Mouse (Mus musculus) bone marrow, adult 2 months (tissue): ENCODE results near the gene Vamp8. TPM values are rescaled to one million over a fixed set of nuclear protein-coding genes. Genes with fewer than 3 reads are reported as not detected.
A peak's percentile ranks its signal among the peaks of the same experiment; 100 is the strongest.

Source experiments
- H3K27ac ChIP-seq: fragments of 200-500 bp; 2 replicates; pipeline ENCODE4 v1.5.1; 2012; ENCODE audit warnings: low read depth, mild to moderate bottlenecking, control low read depth, inconsistent platforms, low read length; ENCODE audit not compliant: control insufficient read depth, poor library complexity, insufficient read depth
- H3K4me1 ChIP-seq: fragments of 200-500 bp; 2 replicates; pipeline ENCODE4 v1.6.1; 2011; ENCODE audit warnings: low read length; ENCODE audit not compliant: control insufficient read depth, insufficient read depth
- H3K4me3 ChIP-seq: fragments of 200-500 bp; replicated peaks from 2 replicates; pipeline ENCODE3; 2011; ENCODE audit warnings: mild to moderate bottlenecking, low read depth, low read length, control low read depth; ENCODE audit not compliant: control insufficient read depth
- CTCF ChIP-seq: fragments of 200-500 bp; IDR thresholded peaks from 2 replicates; pipeline ENCODE4 v1.5.1; 2011; ENCODE audit warnings: low read length, control low read depth; ENCODE audit not compliant: control insufficient read depth, insufficient read depth
- POLR2A ChIP-seq: fragments of 200-500 bp; IDR thresholded peaks from 2 replicates; pipeline ENCODE4 v1.6.1; 2011; ENCODE audit warnings: low read depth, mild to moderate bottlenecking, control low read depth, low read length, borderline replicate concordance; ENCODE audit not compliant: control insufficient read depth
- WGBS: fragments of 180-500 bp; shearing (Covaris S2); methylation state at CpG from one replicate; pipeline ENCODE4 v1.1.7; 2018; 5-methylcytosine and 5-hydroxymethylcytosine counted together
- polyA plus RNA-seq: library from polyadenylated mRNA; stranded (reverse); fragments of >200 nt; gene quantifications from 2 replicates; pipeline ENCODE4 v1.2.4, GENCODE M21; 2011; ENCODE audit warnings: low replicate concordance; ENCODE audit not compliant: missing spikeins, insufficient read depth, insufficient read length

Gene Vamp8
- 483 and 542 TPM in 2 replicates for polyA plus RNA-seq

DNA sequence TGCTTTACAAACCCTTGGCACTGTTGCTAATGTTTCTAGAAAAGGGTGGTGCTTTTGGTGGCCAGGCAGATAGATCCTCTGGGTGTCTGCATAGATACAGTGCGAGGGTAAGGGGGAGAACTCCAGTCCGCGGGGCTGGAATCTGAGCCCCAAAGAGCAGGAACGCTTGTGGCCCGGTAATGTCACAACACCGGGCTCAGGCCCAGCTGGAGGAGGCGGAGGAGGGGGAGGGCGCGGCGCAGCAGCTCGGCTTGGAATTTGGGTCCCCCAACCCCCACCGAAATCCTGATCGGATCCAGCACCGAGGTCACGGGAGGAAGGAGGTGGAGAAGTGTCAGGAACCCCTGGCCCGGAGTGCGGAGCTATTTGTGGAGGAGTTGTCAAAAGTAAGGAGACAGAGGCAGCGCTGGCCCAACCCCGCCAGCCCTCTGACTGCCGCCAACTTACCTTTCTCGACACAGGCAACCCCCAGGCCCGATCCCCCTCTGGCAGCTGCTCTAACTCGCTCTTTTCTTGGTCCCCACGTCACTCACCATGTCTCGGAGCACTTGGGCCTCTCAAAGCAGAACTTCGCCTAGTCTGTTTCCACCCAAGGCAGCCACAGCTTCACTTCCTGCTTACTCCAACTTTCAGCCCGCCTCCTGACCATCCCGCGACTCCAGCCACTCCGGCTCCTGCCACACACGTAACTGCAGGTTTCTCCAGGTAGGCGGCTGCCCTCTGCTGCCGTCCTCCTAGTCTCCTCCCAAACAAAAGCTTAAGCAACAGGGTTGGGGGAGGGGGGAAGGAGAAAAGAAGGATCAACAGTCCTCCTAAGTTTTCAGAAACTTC is at the start of gene Vamp8:
TSS of gene Vamp8 (minus strand) at position 763 of the 831 bp plus-strand sequence.
- WGBS: under 1% methylated on average over 33 of the region's 33 CpGs
- H3K4me3 ChIP-seq: peak within 1 kb of the TSS; percentile 93
- H3K27ac ChIP-seq: peak within 1 kb of the TSS; percentile 99
- peaks cover 6% of the 10 kb centered on the region for H3K4me1 ChIP-seq
- TF ChIP-seq CTCF (peak; percentile 17; the same call in 1 of the 2 replicates), POLR2A (peak; percentile 81)

- under 1% methylated on average over 74 of the region's 77 CpGs for WGBS
- Histone ChIP-seq H3K4me1 (peaks cover 4% of the 10 kb centered on the region), H3K27ac (peak within 1 kb of the TSS; percentile 98), H3K4me3 (peak within 1 kb of the TSS; percentile 99)
- TF ChIP-seq CTCF (peak; percentile 60), POLR2A (peak; percentile 98)
These were observed 49.1 kb upstream of the Vamp8 start, which contains the start of gene Mat2a for GRCm38 (mm10) chr6:72439355-72440185. Gene Mat2a (minus strand): TSS chr6:72439558.

- H3K27ac ChIP-seq: peak overlapping the region; percentile 98
- under 1% methylated on average over 54 of the region's 57 CpGs for WGBS
- H3K4me1 ChIP-seq: peaks cover 4% of the 10 kb centered on the region
- peak overlapping the region; percentile 97 for H3K4me3 ChIP-seq
- TF ChIP-seq POLR2A: no peak
- TF ChIP-seq CTCF: no peak
These were observed 48.4 kb upstream of the Vamp8 start for GRCm38 (mm10) chr6:72438862-72439354.

DNA sequence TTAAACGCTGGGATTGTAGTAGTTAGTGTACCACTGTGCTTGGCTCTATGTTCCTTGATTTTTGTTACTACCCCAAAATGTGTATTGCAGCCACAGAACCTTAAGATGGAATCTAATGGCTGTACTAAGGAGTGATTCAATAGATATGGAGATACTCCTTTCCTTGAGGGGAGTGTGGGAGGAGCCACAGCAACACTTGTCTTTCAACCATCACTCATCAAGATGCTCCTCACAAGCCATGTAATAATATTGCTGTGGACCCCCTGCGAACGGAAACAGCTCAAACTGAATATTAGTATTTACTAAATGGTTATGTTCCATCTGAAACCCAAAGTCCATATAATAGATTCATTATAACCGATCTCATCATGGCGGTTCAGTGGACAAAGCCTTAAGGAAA is 47.7 kb upstream of the Vamp8 start:
- TF ChIP-seq CTCF: no peak
- no peak for TF ChIP-seq POLR2A
- 1% methylated on average over 5 of the region's 5 CpGs for WGBS
- H3K4me3 ChIP-seq: peak overlapping the region; percentile 97
- H3K27ac ChIP-seq: no peak overlapping the region
- peaks cover 4% of the 10 kb centered on the region for H3K4me1 ChIP-seq

DNA sequence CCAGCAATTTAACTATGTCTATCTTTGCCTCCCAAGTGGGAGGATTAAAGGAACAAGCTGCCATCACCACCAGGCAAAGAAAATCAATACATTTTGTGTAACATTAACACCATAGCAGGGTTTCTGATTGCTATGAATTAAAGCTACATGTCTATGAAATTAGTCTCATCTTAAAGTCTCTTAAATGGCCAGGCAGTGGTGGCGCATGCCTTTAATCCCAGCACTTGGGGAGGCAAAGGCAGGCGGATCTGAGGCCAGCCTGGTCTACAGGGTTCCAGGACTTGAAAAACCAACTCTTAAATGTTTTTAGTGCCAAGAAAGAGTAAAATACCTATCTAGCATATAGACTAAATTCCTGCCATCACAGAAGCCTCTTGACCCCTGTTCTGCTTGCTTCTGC is 41.6 kb upstream of the Vamp8 start:
- no peak overlapping the region for H3K4me3 ChIP-seq
- H3K4me1 ChIP-seq: no peaks in the 10 kb centered on the region
- TF ChIP-seq CTCF (no peak), POLR2A (no peak)
- no peak overlapping the region for H3K27ac ChIP-seq
- 82% methylated on average over 2 of the region's 2 CpGs for WGBS

DNA sequence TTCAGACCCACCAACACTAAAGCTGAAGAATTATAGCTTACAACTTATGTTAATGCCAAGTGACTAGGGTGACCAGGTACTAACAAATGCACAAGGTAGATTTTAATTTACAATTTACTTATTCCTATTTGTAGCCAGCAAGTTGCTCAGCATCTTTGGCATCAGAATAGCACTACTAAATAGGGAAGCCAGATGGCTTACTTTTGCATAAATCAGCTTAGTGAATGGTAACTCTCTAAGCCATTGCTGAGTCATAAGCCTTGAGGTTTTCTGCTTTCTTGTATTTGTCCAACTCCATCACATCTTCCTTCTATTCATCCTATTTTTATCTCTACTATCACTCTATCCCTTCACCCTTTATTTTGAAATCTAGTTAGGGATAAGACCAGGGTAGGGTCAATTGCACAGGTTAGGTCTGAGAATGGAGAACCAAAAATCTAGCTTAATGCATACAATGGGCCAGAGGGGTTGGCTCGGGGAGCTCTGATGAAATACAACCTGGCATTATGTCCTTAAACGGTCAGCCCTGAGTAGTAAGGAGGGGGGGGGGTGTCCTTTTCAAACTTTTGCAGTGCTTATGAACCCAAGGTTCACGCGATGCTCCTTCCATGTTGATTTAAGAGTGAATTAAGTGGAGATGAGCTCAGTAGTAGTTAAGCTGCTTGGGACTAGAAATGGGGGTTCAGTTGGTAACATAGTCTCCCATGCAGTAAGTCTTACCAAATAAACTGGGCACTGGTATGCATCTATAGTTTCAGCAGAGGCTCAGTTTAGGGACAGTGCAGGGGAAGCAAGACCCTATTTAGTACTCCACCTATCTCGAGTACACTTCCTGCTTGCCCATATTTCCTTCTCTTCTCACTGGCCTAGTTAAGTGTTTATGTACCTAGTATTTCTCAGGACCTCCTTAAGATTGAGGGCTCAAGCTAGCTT is 40.8 kb upstream of the Vamp8 start:
- H3K4me1 ChIP-seq: no peaks in the 10 kb centered on the region
- WGBS: 49% methylated on average over 5 of the region's 5 CpGs
- no peak for TF ChIP-seq POLR2A
- TF ChIP-seq CTCF: no peak
- H3K4me3 ChIP-seq: no peak overlapping the region
- no peak overlapping the region for H3K27ac ChIP-seq

DNA sequence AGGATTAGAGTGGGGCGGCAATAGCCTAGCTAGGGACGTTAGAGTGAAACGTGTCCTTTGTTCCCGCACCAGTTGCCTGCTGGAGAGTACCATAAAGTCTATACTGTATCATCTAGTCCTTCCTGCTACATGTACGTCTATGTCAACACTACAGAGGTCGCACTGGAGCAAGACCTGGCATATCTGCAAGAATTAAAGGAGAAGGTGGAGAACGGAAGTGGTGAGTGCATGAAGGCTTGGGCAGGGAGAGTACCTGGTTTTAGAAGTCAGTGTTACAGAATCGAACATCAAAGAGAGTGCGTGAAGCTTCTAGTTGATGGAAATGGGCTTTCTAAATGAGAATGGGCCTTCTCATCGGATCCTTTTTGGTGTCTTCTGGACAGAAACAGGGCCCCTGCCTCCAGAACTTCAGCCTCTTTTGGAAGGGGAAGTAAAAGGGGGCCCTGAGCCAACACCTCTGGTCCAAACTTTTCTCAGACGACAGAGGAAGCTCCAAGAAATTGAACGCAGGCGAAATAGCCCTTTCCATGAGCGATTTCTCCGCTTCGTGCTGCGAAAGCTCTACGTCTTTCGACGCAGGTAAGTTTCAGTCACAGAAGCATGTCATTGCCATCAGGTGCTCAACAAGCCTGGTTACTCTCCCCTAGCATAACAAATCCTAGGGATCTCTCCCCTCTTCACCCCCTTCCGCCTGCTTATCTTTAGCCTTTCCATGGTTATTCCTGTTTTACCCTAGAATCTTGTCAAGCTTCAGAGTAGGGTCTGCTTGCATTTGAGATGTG is 38.7 kb upstream of the Vamp8 start:
- TF ChIP-seq CTCF: no peak
- 82% methylated on average over 21 of the region's 21 CpGs for WGBS
- H3K4me1 ChIP-seq: no peaks in the 10 kb centered on the region
- no peak overlapping the region for H3K4me3 ChIP-seq
- no peak overlapping the region for H3K27ac ChIP-seq
